Mouse (Mus musculus) thymus, adult 2 months (tissue): ENCODE data around the gene Mif. TPM values are rescaled to one million over a fixed set of nuclear protein-coding genes. Genes with fewer than 3 reads are reported as not detected.
"Not testable (repeated sequence)": the region's sequence is repeated elsewhere in the genome, so short reads cannot be mapped to it uniquely, and the experiment has no call there.

ENCODE experiments used
- DNase-seq: peaks from one replicate; pipeline ENCODE4 v3.0.0; 2021
- H3K27ac ChIP-seq: fragments of 200-500 bp; 2 replicates; pipeline ENCODE4 v1.5.1; 2012; ENCODE audit warnings: low read length, control low read depth; ENCODE audit not compliant: control insufficient read depth, insufficient read depth
- H3K27me3 ChIP-seq: fragments of 200-500 bp; 2 replicates; pipeline ENCODE4 v1.6.1; 2012; ENCODE audit warnings: mild to moderate bottlenecking, low read length, moderate library complexity, mixed read lengths; ENCODE audit not compliant: control insufficient read depth, insufficient read depth
- H3K36me3 ChIP-seq: fragments of 200-500 bp; 2 replicates; pipeline ENCODE4 v1.6.1; 2012; ENCODE audit warnings: mild to moderate bottlenecking, low read length, moderate library complexity; ENCODE audit not compliant: control insufficient read depth, insufficient read depth
- H3K4me1 ChIP-seq: fragments of 200-500 bp; replicated peaks from 2 replicates; pipeline ENCODE4 v1.6.1; 2012; ENCODE audit warnings: low read length; ENCODE audit not compliant: control insufficient read depth, insufficient read depth
- H3K4me3 ChIP-seq: fragments of 200-500 bp; 2 replicates; pipeline ENCODE4 v1.5.1; 2012; ENCODE audit warnings: mild to moderate bottlenecking, low read length, control low read depth, moderate library complexity; ENCODE audit not compliant: control insufficient read depth, insufficient read depth
- CTCF ChIP-seq: fragments of 200-500 bp; IDR thresholded peaks from 2 replicates; pipeline ENCODE4 v1.5.1; 2012; ENCODE audit warnings: mild to moderate bottlenecking, control low read depth, low read length, moderate library complexity, borderline replicate concordance; ENCODE audit not compliant: control insufficient read depth, poor library complexity, insufficient read depth; ENCODE audit errors: extremely low read depth
- POLR2A ChIP-seq: fragments of 200-500 bp; IDR thresholded peaks from 2 replicates; pipeline ENCODE4 v1.6.1; 2012; ENCODE audit warnings: mild to moderate bottlenecking, low read length, control low read depth, moderate library complexity; ENCODE audit not compliant: control insufficient read depth, poor library complexity, insufficient read depth; ENCODE audit errors: extremely low read depth
- WGBS: fragments of 180-500 bp; shearing (Covaris S2); methylation state at CpG from one replicate; pipeline ENCODE4 v1.1.7; 2018; 5-methylcytosine and 5-hydroxymethylcytosine counted together
- polyA plus RNA-seq: library from polyadenylated mRNA; depleted of rRNA; stranded (reverse); fragments of >200 nt; gene quantifications from 2 replicates; pipeline ENCODE4 v1.2.3, GENCODE M21; 2012

Mif gene
- polyA plus RNA-seq, 1 experiment = 1,833 TPM

DNA sequence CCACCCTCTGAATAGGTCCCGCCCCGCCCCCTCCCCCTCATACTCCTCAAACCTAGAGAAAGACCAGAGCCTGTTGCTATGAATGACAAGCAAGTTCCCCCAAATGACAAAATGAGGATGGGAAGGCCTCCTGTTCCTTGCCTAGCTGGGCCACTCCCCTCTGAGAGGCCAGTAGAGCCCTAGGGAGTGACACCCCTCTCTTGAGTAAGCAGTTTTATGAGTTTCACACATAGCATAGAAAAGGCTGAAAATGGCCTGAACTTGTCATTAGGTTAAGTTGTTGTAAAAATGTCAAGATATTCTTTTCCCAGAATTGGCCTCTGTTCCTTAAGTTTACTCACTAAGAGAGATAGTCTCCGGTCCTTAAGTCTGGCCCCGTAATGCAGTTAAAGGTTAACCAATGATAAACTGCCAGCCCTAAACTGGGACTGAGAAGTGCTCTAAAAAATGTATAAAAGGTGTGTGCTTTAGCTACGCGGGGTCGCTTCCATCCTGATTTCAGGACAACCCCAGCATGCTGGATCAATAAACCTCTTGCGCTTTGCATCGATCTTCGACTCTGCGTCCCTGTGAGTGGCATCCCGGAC, 7.4 kb downstream of the Mif start:
- no peak for DNase-seq

DNA sequence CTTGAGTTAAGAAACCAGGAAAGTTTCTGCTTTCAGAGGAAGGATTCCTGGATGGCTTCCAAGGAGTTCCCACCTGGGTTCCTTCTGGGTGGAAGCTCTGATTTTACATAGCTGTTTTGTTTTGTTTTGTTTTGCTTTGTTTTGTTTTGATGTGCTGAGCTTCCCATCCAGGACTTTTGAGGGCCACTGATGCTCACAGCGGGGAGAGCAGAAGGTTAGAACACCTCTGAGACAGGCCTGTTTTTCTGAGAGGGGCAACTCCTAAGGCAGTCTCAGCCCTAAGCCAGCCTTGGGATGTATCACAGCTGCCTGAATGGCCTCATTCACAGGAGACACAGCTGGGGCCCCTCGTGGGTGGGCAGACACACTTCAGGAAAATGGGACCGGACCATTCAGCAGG, 8.4 kb downstream of the Mif start:
- no peak overlapping the region for H3K27ac ChIP-seq
- TF ChIP-seq CTCF (no peak), POLR2A (no peak)
- H3K4me1 ChIP-seq = peaks cover 10% of the 10 kb centered on the region
- no peaks in the 10 kb centered on the region for H3K27me3 ChIP-seq
- DNase-seq = no peak
- H3K36me3 ChIP-seq = no peaks in the 10 kb centered on the region
- 85% methylated on average over 3 of the region's 3 CpGs for WGBS
- H3K4me3 ChIP-seq = no peak overlapping the region

More for the DNA sequence above, 7.4 kb downstream of the Mif start:
- WGBS = 98% methylated on average over 12 of the region's 12 CpGs
- no peaks in the 10 kb centered on the region for H3K36me3 ChIP-seq
- no peaks in the 10 kb centered on the region for H3K27me3 ChIP-seq
- H3K4me3 ChIP-seq = no peak overlapping the region
- no peak for TF ChIP-seq POLR2A
- no peak for TF ChIP-seq CTCF
- H3K4me1 ChIP-seq = peaks cover 10% of the 10 kb centered on the region
- H3K27ac ChIP-seq = no peak overlapping the region

DNA sequence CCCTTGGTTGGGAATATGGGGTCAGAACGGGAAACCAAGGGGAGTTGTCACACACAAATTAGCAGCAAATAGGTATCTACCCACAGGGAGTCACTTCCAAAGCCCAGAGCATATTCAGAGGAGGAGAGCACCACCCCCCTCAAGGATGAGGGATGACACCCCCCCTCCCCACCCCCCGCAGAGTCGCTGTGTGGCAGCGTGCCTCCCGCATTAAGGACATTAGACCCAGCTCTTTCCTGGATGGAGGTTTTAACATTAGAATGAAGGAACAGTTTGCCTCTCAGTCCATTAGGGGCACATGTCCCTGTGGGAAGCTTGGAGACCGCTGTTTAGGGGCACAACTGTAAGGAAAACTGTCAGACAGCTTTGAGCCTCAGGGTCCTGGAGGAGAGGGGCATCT, 9.0 kb downstream of the Mif start:
- Histone ChIP-seq H3K4me1 (peaks cover 15% of the 10 kb centered on the region), H3K27me3 (no peaks in the 10 kb centered on the region), H3K27ac (no peak overlapping the region), H3K4me3 (no peak overlapping the region), H3K36me3 (no peaks in the 10 kb centered on the region)
- DNase-seq = no peak
- WGBS = 66% methylated on average over 6 of the region's 6 CpGs
- TF ChIP-seq CTCF = no peak
- TF ChIP-seq POLR2A = no peak

DNA sequence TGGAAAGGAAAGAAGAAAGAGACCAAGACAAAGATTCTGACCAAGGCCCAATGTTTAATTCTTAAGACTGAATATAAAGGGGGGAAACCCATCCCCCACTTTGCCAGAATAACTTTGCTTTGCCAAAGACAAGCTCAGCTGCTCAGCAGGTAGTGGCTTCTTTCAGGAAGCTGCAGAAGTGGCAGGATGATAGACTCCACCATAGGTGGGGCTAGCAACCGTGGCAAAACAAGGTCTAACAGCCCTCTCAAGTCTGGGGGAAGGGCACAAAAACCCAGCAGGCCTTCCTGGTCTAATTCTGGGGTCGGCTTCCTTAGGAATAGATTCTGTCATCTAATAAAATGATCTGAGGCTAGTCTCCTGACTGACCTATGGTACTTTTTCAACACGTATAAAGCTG, 11.7 kb downstream of the Mif start:
- TF ChIP-seq POLR2A (no peak), CTCF (no peak)
- DNase-seq = no peak
- Histone ChIP-seq H3K36me3 (no peaks in the 10 kb centered on the region), H3K4me1 (peaks cover 15% of the 10 kb centered on the region), H3K27me3 (no peaks in the 10 kb centered on the region), H3K27ac (no peak overlapping the region), H3K4me3 (no peak overlapping the region)
- WGBS = 29% methylated on average over 3 of the region's 3 CpGs

DNA sequence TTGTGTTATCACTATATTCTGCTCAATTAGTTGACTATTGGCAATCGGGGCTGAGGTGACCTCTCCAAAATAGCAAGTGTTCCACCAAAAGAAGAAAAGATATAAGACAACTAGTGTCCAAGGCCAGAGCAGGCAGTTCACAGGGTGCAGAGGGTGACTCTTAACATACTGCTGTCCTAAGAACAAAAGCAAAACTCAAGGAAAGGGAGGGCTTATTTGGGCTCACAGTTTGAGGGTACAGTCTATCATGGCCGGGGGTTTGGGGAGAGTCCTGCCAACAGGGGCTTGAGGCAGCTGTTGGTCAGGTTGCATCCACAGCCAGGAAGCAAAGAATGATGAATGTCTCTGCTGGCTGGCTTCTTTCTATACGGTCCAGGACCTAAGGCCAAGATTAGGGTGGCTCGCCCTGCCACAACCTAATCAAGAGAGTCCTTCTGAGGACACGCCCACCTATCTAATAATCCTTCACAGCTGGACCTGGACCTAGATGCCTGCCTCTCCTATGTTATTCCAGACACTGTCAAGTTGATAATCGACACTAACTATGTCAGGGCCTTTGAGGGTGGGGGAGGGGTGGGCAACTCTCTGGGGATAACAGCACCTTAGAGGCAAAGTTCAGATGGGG, 14.6 kb downstream of the Mif start:
- 90% methylated on average over 6 of the region's 6 CpGs for WGBS
- Histone ChIP-seq H3K27me3 (no peaks in the 10 kb centered on the region), H3K27ac (no peak overlapping the region), H3K4me3 (no peak overlapping the region), H3K4me1 (peaks cover 15% of the 10 kb centered on the region), H3K36me3 (no peaks in the 10 kb centered on the region)
- TF ChIP-seq CTCF (no peak), POLR2A (no peak)
- no peak for DNase-seq

DNA sequence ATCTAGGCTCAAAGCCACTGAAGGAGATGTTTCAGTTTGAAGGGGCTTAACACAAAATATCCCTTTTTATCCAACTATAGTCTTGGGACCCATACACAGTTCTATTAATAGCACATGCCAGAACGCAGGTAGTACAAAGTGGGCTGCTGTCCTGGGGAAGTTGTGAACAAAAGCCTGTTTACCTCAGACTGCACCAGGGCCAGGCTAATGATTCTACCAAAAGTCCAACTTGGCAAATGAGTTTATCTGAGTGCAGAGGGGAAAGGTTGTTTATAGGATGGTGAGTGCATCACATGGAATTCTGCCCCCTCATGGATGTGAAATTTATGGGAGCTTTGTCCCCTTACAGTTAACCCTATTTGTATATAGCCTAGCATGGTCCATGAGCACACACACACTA, 15.2 kb downstream of the Mif start:
- H3K27me3 ChIP-seq = no peaks in the 10 kb centered on the region
- no peaks in the 10 kb centered on the region for H3K36me3 ChIP-seq
- no peak overlapping the region for H3K4me3 ChIP-seq
- DNase-seq = no peak
- peaks cover 15% of the 10 kb centered on the region for H3K4me1 ChIP-seq
- WGBS = 94% methylated on average over 1 of the region's 1 CpGs
- TF ChIP-seq CTCF (no peak), POLR2A (no peak)
- H3K27ac ChIP-seq = no peak overlapping the region

DNA sequence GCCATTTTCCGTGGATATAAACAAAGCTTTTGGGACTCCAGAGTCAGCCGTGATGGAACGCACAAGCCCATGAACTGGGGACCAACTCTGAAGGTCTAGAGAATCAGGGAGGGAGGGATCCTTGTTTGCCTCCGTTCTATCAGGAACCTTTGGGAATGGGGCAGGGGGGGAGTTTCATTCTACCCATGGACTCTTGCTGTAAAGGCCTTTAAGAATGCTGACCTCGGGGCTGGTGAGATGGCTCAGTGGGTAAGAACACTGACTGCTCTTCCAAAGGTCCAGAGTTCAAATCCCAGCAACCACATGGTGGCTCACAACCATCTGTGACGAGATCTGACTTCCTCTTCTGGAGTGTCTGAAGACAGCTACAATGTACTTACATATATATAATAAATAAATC, 16.1 kb downstream of the Mif start:
- WGBS = 85% methylated on average over 6 of the region's 6 CpGs
- DNase-seq, H3K27ac ChIP-seq: not testable (repeated sequence)

More for the DNA sequence above, 16.1 kb downstream of the Mif start:
- not testable (repeated sequence) for H3K4me3 ChIP-seq, H3K36me3 ChIP-seq, H3K27me3 ChIP-seq
- H3K4me1 ChIP-seq = peaks cover 15% of the 10 kb centered on the region
